Mouse (Mus musculus) cerebellum, postnatal 36 days (tissue): ENCODE measurements around the gene Olfr372.
"Not testable (repeated sequence)": the region's sequence is repeated elsewhere in the genome, so short reads cannot be mapped to it uniquely, and the experiment has no call there.

ENCODE experiments used
- DNase-seq, 2 experiments: peaks; one replicate each; pipeline ENCODE4 v3.0.0; 2021 to 2022; ENCODE audit warnings: mixed read lengths in 2 of 2

Gene Olfr372

GRCm38 (mm10) chr8:72099377-72100103 is 58.5 kb downstream of the Olfr372 start:
- DNase-seq: not testable (repeated sequence)

DNA sequence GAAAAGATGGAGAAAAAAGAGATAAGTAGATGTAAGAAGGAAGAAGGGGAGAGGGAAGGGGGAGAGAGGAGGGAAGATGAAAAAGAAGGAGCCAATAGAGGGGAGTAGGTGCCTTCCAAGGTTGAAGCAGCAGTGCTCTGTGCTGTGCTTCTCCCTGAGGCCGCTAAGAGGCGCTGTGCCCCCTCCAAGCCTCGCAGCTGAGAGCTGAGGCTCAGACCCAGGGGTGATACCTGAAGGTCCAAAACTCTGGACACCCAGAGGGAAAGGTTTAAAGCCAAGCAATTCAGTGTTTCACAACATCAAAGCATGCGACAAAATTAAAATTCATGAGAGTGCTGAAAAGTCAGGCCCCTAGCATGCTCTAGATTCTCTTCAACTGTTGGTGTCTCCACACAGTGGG is 64.1 kb downstream of the Olfr372 start:
- DNase-seq: no peak

DNA sequence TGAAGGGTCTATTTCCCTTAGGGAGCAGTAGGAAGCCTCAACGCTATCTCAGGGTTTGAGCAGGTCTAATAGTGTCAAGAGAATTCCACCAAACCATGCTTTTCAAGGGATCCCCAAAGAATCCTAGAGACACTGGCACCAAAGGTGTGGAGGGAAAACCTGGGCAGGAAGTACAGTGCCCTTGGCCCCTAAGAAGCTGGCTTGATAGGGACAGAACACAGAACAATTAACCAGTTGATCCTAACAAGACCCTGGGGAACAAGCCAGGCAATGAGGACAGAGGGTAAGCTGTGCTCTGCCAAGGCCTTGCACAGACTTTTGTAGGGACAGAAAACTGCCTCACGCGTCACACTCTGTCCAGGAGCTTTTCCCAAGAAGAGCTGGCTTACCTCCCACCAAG is 65.7 kb downstream of the Olfr372 start, which contains the start of gene Olfr374:
Olfr374 (plus strand) TSS at position 301 of the 400 bp plus-strand sequence.
- DNase-seq: no peak
